In genomic region chr7:35698073-35698472, GRCm38 (mm10) we compare ENCODE assay signal across 1 mouse cellular context.
TF ChIP-seq lines count a peak whose summit lies in the region.

No protein-coding gene starts in this region.

TF ChIP-seq in MEL, 35 proteins besides CTCF, POLR2A, EP300 and RAD21:
- TF ChIP-seq NELFE (IDR thresholded peaks at IDR 0.05; ENCODE audit: low read depth, low read length): no peak
- 0 out of 2 replicates have a peak, but pooled peaks have one; percentile 12 for TF ChIP-seq SMC3 (IDR thresholded peaks at IDR 0.05; ENCODE audit: low read depth, low read length)
- no peak for TF ChIP-seq SIN3A (IDR thresholded peaks at IDR 0.05; ENCODE audit: low read length)
